Mouse (Mus musculus) testis, adult 2 months (tissue): ENCODE data around the gene H2al2b. TPM values are rescaled to one million over a fixed set of nuclear protein-coding genes. Genes with fewer than 3 reads are reported as not detected.
"Not testable (repeated sequence)": the region's sequence is repeated elsewhere in the genome, so short reads cannot be mapped to it uniquely, and the experiment has no call there.

ENCODE experiments used
- H3K27ac ChIP-seq: fragments of 200-500 bp; 2 replicates; pipeline ENCODE4 v1.5.1; 2012; ENCODE audit warnings: low read depth, low read length; ENCODE audit not compliant: control insufficient read depth, insufficient read depth
- H3K27me3 ChIP-seq: fragments of 200-500 bp; 2 replicates; pipeline ENCODE4 v1.6.1; 2012; ENCODE audit warnings: mild to moderate bottlenecking, low read length, moderate library complexity; ENCODE audit not compliant: control insufficient read depth, insufficient read depth
- H3K36me3 ChIP-seq: fragments of 200-500 bp; 2 replicates; pipeline ENCODE4 v1.6.1; 2012; ENCODE audit warnings: mild to moderate bottlenecking, low read length; ENCODE audit not compliant: control insufficient read depth, insufficient read depth
- H3K4me1 ChIP-seq: fragments of 200-500 bp; 2 replicates; pipeline ENCODE4 v1.6.1; 2012; ENCODE audit warnings: low read length; ENCODE audit not compliant: control insufficient read depth, insufficient read depth
- H3K4me3 ChIP-seq: fragments of 200-500 bp; 2 replicates; pipeline ENCODE4 v1.5.1; 2012; ENCODE audit warnings: low read depth, mild to moderate bottlenecking, low read length, moderate library complexity, mixed read lengths; ENCODE audit not compliant: control insufficient read depth
- polyA plus RNA-seq: library from polyadenylated mRNA; depleted of rRNA; stranded (reverse); fragments of >200 nt; gene quantifications from 2 replicates; pipeline ENCODE4 v1.2.3, GENCODE M21; 2012; rRNA removed

The H2al2b gene
- polyA plus RNA-seq, result 1.6 and 2.2 TPM in 2 replicates

DNA sequence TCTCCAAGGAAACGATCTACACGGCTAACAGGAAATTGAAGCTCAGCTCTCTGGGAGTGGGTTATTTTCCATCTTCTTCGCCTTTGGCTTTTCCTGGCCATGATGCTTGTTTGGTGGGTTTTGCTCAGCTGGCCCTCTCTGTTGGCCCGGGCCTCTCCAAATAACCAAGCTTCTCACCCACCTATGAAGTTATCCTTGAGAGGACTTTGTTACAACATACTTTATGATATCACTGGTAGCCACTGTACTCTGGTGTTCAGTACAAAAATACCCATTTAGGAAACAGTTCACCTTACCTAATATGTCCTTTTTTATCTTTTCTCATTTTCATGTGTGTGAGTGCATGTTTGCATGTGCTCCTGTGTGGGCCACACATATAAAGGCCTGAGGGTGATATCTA, at the start of gene H2al2b:
Gene H2al2b, minus strand, starts transcription at position 101 of the 400 bp plus-strand sequence.
- not testable (repeated sequence) for H3K36me3 ChIP-seq, H3K4me3 ChIP-seq, H3K27ac ChIP-seq, H3K4me1 ChIP-seq, H3K27me3 ChIP-seq

Other genes with a start within 250 kb of the H2al2b start
- gene H2al2c, start 121.6 kb downstream of the H2al2b start, polyA plus RNA-seq, result 1.1 and 3.0 TPM in 2 replicates
- 1.1 TPM in 2 replicates for gene Sry, start 57.0 kb downstream of the H2al2b start, polyA plus RNA-seq
- gene Gm4064, start 75.5 kb upstream of the H2al2b start, polyA plus RNA-seq, result 0.12 and 0.43 TPM in 2 replicates
- not detected in 2 replicates for gene Rbmy, start 110.0 kb upstream of the H2al2b start, polyA plus RNA-seq
- not detected in 2 replicates for gene Gm10256, start 110.0 kb upstream of the H2al2b start, polyA plus RNA-seq
- gene Gm10352, start 180.3 kb upstream of the H2al2b start, polyA plus RNA-seq, result 1.6 and 4.1 TPM in 2 replicates
- not detected in 2 replicates for gene Gm29289, start 211.9 kb upstream of the H2al2b start, polyA plus RNA-seq